In the genomic region with DNA sequence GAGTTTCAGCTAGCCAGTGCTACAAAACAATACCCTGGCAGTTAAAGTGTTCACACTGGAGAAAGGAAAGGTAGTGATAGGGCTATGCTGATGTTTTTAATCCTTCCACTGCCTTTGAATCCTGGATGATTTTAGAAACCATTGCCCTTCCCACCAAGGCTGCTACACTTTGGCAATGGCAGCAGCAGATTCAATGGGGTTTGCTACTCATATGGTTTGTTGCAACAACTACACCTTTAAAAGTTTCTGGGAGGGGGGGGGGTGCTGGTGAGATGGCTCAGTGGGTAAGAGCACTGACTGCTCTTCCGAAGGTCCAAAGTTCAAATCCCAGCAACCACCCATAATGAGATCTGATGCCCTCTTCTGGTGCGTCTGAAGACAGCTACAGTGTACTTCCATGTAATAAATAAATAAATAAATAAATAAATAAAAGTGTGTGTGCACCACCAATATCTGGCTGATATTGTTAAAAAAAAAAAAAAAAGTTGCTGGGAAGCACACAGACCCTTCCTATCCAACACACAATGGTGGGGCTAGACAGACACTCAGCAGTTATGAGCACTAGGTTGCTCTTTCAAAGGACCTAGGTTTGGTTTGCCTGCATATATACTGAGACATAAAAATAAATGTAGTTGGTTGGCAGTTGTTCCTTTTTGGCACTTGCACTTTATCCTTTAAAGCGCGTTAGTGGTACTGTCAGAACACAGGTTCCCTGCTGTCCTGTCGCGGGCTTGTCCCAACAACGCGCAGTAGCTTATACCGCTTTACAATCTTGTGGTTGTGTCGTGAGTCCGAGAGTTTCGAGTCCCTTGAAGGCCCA, we compare ENCODE assay signal across 9 mouse cellular contexts. TPM values are rescaled to one million over a fixed set of nuclear protein-coding genes. Genes with fewer than 3 reads are reported as not detected.
DNase-seq lines count a peak whose midpoint lies in the region; ATAC-seq lines count a peak whose summit lies in the region.
"Had no signal": no experiment of that assay in that cellular context is flagged by ENCODE, and none has a peak within 500 bp of the region (broad histone marks: within the 10 kb centered on the region; RNA-seq: fewer than 3 reads in every experiment).

No protein-coding gene starts in this region.

- H3K27me3 ChIP-seq in megakaryocyte, embryonic 14.5 days (replicated peaks), result no peaks in the 10 kb centered on the region
- H3K27me3 ChIP-seq in embryonic facial prominence, embryonic 15.5 days, result no peaks in the 10 kb centered on the region
- H3K27me3 ChIP-seq in kidney, embryonic 15.5 days, result no peaks in the 10 kb centered on the region
- no peaks in the 10 kb centered on the region for H3K27me3 ChIP-seq in neural tube, embryonic 13.5 days

- H3K9ac ChIP-seq in embryonic facial prominence, embryonic 15.5 days, result no peak overlapping the region
- no peak overlapping the region for H3K9ac ChIP-seq in kidney, embryonic 15.5 days
- H3K9ac ChIP-seq in neural tube, embryonic 13.5 days, result no peak overlapping the region

- WGBS in embryonic facial prominence, embryonic 15.5 days, result 73% methylated on average over 12 of the region's 12 CpGs
- WGBS in kidney, embryonic 15.5 days, result 79% methylated on average over 12 of the region's 12 CpGs
- WGBS in neural tube, embryonic 13.5 days, result 81% methylated on average over 12 of the region's 12 CpGs

- no peak for ATAC-seq in megakaryocyte, adult 5-6 weeks (ENCODE audit: poor library complexity, severe bottlenecking)
- ATAC-seq in embryonic facial prominence, embryonic 15.5 days (ENCODE audit: insufficient number of reproducible peaks, low FRiP score, low TSS enrichment, low read depth), result no peak
- no peak for ATAC-seq in kidney, embryonic 15.5 days (replicated peaks; ENCODE audit: low FRiP score)
- ATAC-seq in neural tube, embryonic 13.5 days (ENCODE audit: low read depth), result no peak

- H3K4me3 ChIP-seq in megakaryocyte, embryonic 14.5 days (replicated peaks), result peak overlapping the region; percentile 94
- 0 out of 2 replicates have a peak overlapping the region, but pooled peaks have one; percentile 8 for H3K4me3 ChIP-seq in embryonic facial prominence, embryonic 15.5 days (replicated peaks)
- H3K4me3 ChIP-seq in kidney, embryonic 15.5 days (replicated peaks), result peak overlapping the region; percentile 89
- peak overlapping the region; percentile 90 for H3K4me3 ChIP-seq in neural tube, embryonic 13.5 days

- peaks cover 62% of the 10 kb centered on the region for H3K36me3 ChIP-seq in megakaryocyte, embryonic 14.5 days (replicated peaks; ENCODE audit: low read length)
- H3K36me3 ChIP-seq in embryonic facial prominence, embryonic 15.5 days, result peaks cover 59% of the 10 kb centered on the region
- peaks cover 69% of the 10 kb centered on the region for H3K36me3 ChIP-seq in kidney, embryonic 15.5 days
- peaks cover 22% of the 10 kb centered on the region for H3K36me3 ChIP-seq in neural tube, embryonic 13.5 days

- DNase-seq in urinary bladder, postnatal 14 days (ENCODE audit: low spot score), result no peak
- no peak for DNase-seq in gastrocnemius, postnatal 14 days
- no peak for DNase-seq in adrenal gland, postnatal 10 days

- H3K27ac ChIP-seq in embryonic facial prominence, embryonic 15.5 days (replicated peaks), result no peak overlapping the region
- H3K27ac ChIP-seq in kidney, embryonic 15.5 days, result no peak overlapping the region
- no peak overlapping the region for H3K27ac ChIP-seq in neural tube, embryonic 13.5 days (replicated peaks)

- intact Hi-C loops in gastrocnemius, postnatal 14 days (cut with DNase I; ENCODE audit: low total_unique reads), result no loop called here

- H3K4me2 ChIP-seq in embryonic facial prominence, embryonic 15.5 days (replicated peaks), result peak overlapping the region; percentile 55; the same call in 1 of the 2 replicates
- peak overlapping the region; percentile 61 for H3K4me2 ChIP-seq in kidney, embryonic 15.5 days
- peak overlapping the region; percentile 93 for H3K4me2 ChIP-seq in neural tube, embryonic 13.5 days

- no peaks in the 10 kb centered on the region for H3K9me3 ChIP-seq in megakaryocyte, embryonic 14.5 days
- no peaks in the 10 kb centered on the region for H3K9me3 ChIP-seq in embryonic facial prominence, embryonic 15.5 days (replicated peaks)
- no peaks in the 10 kb centered on the region for H3K9me3 ChIP-seq in kidney, embryonic 15.5 days (replicated peaks)
- no peaks in the 10 kb centered on the region for H3K9me3 ChIP-seq in neural tube, embryonic 13.5 days

- H3K4me1 ChIP-seq in megakaryocyte, embryonic 14.5 days, result peaks cover 26% of the 10 kb centered on the region
- peaks cover 13% of the 10 kb centered on the region for H3K4me1 ChIP-seq in embryonic facial prominence, embryonic 15.5 days
- peaks cover 15% of the 10 kb centered on the region for H3K4me1 ChIP-seq in kidney, embryonic 15.5 days
- peaks cover 14% of the 10 kb centered on the region for H3K4me1 ChIP-seq in neural tube, embryonic 13.5 days (replicated peaks)

RNA-seq across cellular contexts. Expression of a gene that starts 1.1 kb away (rescaled TPM):
- 5.9 and 58.8 TPM in 2 replicates for polyA plus RNA-seq in megakaryocyte, embryonic 14.5 days (2012; ENCODE audit: insufficient read depth, low replicate concordance)
- total RNA-seq in megakaryocyte, adult 5-6 weeks (2015), result 385 and 398 TPM in 2 replicates
- 347 and 441 TPM in 2 replicates for total RNA-seq in megakaryocyte, adult 5-6 weeks (2017)
- 398 and 407 TPM in 2 replicates for polyA plus RNA-seq in embryonic facial prominence, embryonic 15.5 days (2015; fragmentation: Nextera tagmentation; extraction: Ambion mirVana)
- polyA plus RNA-seq in kidney, embryonic 15.5 days (2015; fragmentation: Nextera tagmentation; extraction: Ambion mirVana), result 382 and 393 TPM in 2 replicates
- 438 and 480 TPM in 2 replicates for polyA plus RNA-seq in neural tube, embryonic 13.5 days (2015; fragmentation: Nextera tagmentation; extraction: Ambion mirVana)
- total RNA-seq in gastrocnemius, postnatal 14 days (2021), result 100 to 1,000 TPM; 212 to 228 TPM
- 100 to 1,000 TPM; 342 to 354 TPM for total RNA-seq in adrenal gland, postnatal 10 days (2021)

RNA-seq across cellular contexts. Expression of a gene that starts 6.6 kb away (rescaled TPM):
- 35.8 and 92.1 TPM in 2 replicates for polyA plus RNA-seq in megakaryocyte, embryonic 14.5 days (2012; ENCODE audit: insufficient read depth, low replicate concordance)
- 28.4 and 28.6 TPM in 2 replicates for total RNA-seq in megakaryocyte, adult 5-6 weeks (2015)
- total RNA-seq in megakaryocyte, adult 5-6 weeks (2017), result 47.8 and 52.2 TPM in 2 replicates
- 95.6 and 99.4 TPM in 2 replicates for polyA plus RNA-seq in embryonic facial prominence, embryonic 15.5 days (2015; fragmentation: Nextera tagmentation; extraction: Ambion mirVana)
- polyA plus RNA-seq in kidney, embryonic 15.5 days (2015; fragmentation: Nextera tagmentation; extraction: Ambion mirVana), result 106 and 122 TPM in 2 replicates
- 74.0 and 82.6 TPM in 2 replicates for polyA plus RNA-seq in neural tube, embryonic 13.5 days (2015; fragmentation: Nextera tagmentation; extraction: Ambion mirVana)
- 10 to 100 TPM; 17.6 to 19.0 TPM for total RNA-seq in gastrocnemius, postnatal 14 days (2021)
- total RNA-seq in adrenal gland, postnatal 10 days (2021), result 10 to 100 TPM; 50.0 to 62.5 TPM

RNA-seq across cellular contexts. Expression of a gene that starts 25.7 kb away (rescaled TPM):
- polyA plus RNA-seq in megakaryocyte, embryonic 14.5 days (2012; ENCODE audit: insufficient read depth, low replicate concordance), result 51.2 and 84.3 TPM in 2 replicates
- total RNA-seq in megakaryocyte, adult 5-6 weeks (2015), result 67.5 and 75.2 TPM in 2 replicates
- total RNA-seq in megakaryocyte, adult 5-6 weeks (2017), result 64.3 and 100 TPM in 2 replicates
- 61.2 and 63.0 TPM in 2 replicates for polyA plus RNA-seq in embryonic facial prominence, embryonic 15.5 days (2015; fragmentation: Nextera tagmentation; extraction: Ambion mirVana)
- polyA plus RNA-seq in kidney, embryonic 15.5 days (2015; fragmentation: Nextera tagmentation; extraction: Ambion mirVana), result 83.2 and 83.7 TPM in 2 replicates
- polyA plus RNA-seq in neural tube, embryonic 13.5 days (2015; fragmentation: Nextera tagmentation; extraction: Ambion mirVana), result 31.3 and 36.8 TPM in 2 replicates
- total RNA-seq in gastrocnemius, postnatal 14 days (2021), result 1 to 10 TPM; 7.2 to 8.4 TPM
- 10 to 100 TPM; 21.4 to 24.7 TPM for total RNA-seq in adrenal gland, postnatal 10 days (2021)

RNA-seq across cellular contexts. Expression of a gene that starts 28.8 kb away (rescaled TPM):
- polyA plus RNA-seq in megakaryocyte, embryonic 14.5 days (2012; ENCODE audit: insufficient read depth, low replicate concordance), result 7.5 and 12.3 TPM in 2 replicates
- total RNA-seq in megakaryocyte, adult 5-6 weeks (2015), result 26.3 and 37.4 TPM in 2 replicates
- 15.2 and 30.9 TPM in 2 replicates for total RNA-seq in megakaryocyte, adult 5-6 weeks (2017)
- polyA plus RNA-seq in embryonic facial prominence, embryonic 15.5 days (2015; fragmentation: Nextera tagmentation; extraction: Ambion mirVana), result 20.2 and 24.5 TPM in 2 replicates
- 23.5 and 31.0 TPM in 2 replicates for polyA plus RNA-seq in kidney, embryonic 15.5 days (2015; fragmentation: Nextera tagmentation; extraction: Ambion mirVana)
- 5.6 and 7.5 TPM in 2 replicates for polyA plus RNA-seq in neural tube, embryonic 13.5 days (2015; fragmentation: Nextera tagmentation; extraction: Ambion mirVana)
- 1 to 10 TPM; 1.1 to 4.1 TPM for total RNA-seq in gastrocnemius, postnatal 14 days (2021)
- 10 to 100 TPM in 1 of 2 experiments, 1 to 10 TPM in 1; 8.8 to 11.9 TPM for total RNA-seq in adrenal gland, postnatal 10 days (2021)

RNA-seq across cellular contexts. Expression of a gene that starts 42.1 kb away (rescaled TPM):
- 0.10 TPM in 1 of 2 replicates, not detected in the other for polyA plus RNA-seq in megakaryocyte, embryonic 14.5 days (2012; ENCODE audit: insufficient read depth, low replicate concordance)
- not detected in 2 replicates for total RNA-seq in megakaryocyte, adult 5-6 weeks (2015)
- total RNA-seq in megakaryocyte, adult 5-6 weeks (2017), result not detected in 2 replicates
- 35.4 and 35.8 TPM in 2 replicates for polyA plus RNA-seq in embryonic facial prominence, embryonic 15.5 days (2015; fragmentation: Nextera tagmentation; extraction: Ambion mirVana)
- 1.3 and 5.9 TPM in 2 replicates for polyA plus RNA-seq in kidney, embryonic 15.5 days (2015; fragmentation: Nextera tagmentation; extraction: Ambion mirVana)
- 0.47 and 0.69 TPM in 2 replicates for polyA plus RNA-seq in neural tube, embryonic 13.5 days (2015; fragmentation: Nextera tagmentation; extraction: Ambion mirVana)
- under 1 TPM; 0.11 to 0.14 TPM for total RNA-seq in gastrocnemius, postnatal 14 days (2021)
- total RNA-seq in adrenal gland, postnatal 10 days (2021), result 1 to 10 TPM in 1 of 2 experiments, under 1 TPM in 1; 0.15 to 2.3 TPM
- total RNA-seq: common myeloid progenitor, adult 5-6 weeks had no signal

Comparison
In these comparisons a context has a peak if more than half of its experiments do, and no peak if none do; other contexts are left out.
1. H3K4me3 ChIP-seq: peak in every context shown above with its lines; median percentile 94 in megakaryocyte, embryonic 14.5 days; 90 in neural tube, embryonic 13.5 days; 89 in kidney, embryonic 15.5 days; 8 in embryonic facial prominence, embryonic 15.5 days.